Mouse (Mus musculus): ENCODE measurements around the gene March1. TPM values are rescaled to one million over a fixed set of nuclear protein-coding genes. Genes with fewer than 3 reads are reported as not detected.
A peak's percentile ranks its signal among the peaks of the same experiment; 100 is the strongest.

Gene March1
- polyA plus RNA-seq, 1 experiment: 19.5 TPM

DNA sequence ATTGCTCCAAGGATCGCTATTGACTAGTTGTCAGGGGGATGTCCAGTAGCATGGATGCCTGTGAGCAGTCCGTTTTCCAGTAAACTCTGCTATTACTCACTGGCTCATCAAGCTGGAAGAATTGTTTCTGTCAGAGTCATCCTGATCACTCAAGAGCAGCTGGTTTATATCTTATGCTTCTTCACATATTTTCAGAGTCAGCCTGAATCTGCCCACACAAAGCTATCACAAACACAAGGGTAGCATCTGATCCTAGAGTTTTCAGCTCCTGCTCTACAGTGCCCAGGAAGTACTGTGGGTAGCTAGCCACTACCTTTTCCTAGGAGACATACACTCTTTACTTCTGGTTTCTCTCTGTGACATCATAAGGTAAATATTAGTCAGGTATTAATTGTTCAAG, 405.1 kb downstream of the March1 start:
- TF ChIP-seq CTCF (IDR thresholded peaks at IDR 0.05; ENCODE audit: borderline replicate concordance, extremely low read depth, insufficient read depth, insufficient read length) (no peak), POLR2A (IDR thresholded peaks at IDR 0.05; ENCODE audit: borderline replicate concordance, extremely low read depth, insufficient read depth, insufficient read length, poor library complexity, severe bottlenecking) (no peak)
- no peak for DNase-seq (ENCODE audit: low read depth)

DNA sequence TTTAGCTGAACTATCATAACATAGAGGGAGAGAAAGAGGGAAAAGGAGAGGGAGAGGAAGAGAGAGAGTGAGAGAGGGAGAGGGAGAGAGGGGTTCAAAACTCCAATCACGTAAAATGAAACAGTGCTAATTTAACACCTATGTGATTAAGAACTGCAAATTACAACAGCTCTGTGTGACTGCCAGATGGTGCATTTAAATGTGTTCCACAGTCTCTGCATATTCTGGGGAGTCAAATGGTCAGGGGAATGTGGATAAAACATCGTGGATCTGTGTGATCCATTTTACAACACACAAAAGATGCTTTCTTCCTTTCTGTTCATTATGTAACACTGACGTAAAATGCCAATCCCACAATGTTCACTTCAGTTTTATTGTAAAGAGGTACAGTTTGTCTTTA, 416.0 kb downstream of the March1 start:
- DNase-seq (ENCODE audit: low read depth): peak; percentile 56
- TF ChIP-seq CTCF (IDR thresholded peaks at IDR 0.05; ENCODE audit: borderline replicate concordance, extremely low read depth, insufficient read depth, insufficient read length) (no peak), POLR2A (IDR thresholded peaks at IDR 0.05; ENCODE audit: borderline replicate concordance, extremely low read depth, insufficient read depth, insufficient read length, poor library complexity, severe bottlenecking) (no peak)

DNA sequence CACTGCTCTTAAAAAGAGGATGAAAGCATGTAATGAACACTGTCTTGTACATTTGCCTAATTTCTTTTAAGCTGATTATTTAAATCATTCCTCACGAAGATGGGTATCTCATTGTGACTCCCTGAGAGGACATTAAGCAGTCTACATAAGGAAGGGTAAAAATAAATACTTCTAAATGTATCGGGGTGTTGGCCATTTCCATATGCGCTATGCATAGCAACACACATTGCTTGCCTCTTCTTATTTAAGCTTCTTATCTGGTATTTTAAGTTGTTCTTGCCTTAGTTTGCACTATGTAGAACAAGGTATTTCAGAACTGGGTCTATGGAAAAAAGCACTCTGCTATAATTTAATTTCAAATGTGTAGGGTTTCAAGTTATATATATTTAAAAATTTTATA, 416.7 kb downstream of the March1 start:
- TF ChIP-seq CTCF (IDR thresholded peaks at IDR 0.05; ENCODE audit: borderline replicate concordance, extremely low read depth, insufficient read depth, insufficient read length) (no peak), POLR2A (IDR thresholded peaks at IDR 0.05; ENCODE audit: borderline replicate concordance, extremely low read depth, insufficient read depth, insufficient read length, poor library complexity, severe bottlenecking) (no peak)
- DNase-seq (ENCODE audit: low read depth): no peak

DNA sequence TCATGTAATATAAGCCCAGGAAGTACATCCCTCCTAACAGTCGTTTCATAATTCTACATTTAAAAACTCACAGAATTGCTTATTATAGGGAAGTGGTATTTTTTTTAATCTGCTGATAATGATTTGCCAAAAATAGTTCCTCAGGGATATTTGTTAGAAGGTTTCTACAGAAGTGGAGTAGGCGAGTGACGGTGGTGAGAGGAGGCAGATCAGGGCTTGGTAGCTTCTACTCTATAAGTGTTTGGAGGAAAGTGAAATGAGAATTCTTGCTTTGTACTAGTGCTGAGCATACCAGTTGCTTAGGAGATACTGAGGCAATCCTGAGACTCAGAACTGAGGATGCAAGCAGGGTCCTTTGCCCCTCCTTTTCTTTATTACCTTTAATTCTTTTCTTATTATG, 476.5 kb downstream of the March1 start:
- DNase-seq (ENCODE audit: low read depth): no peak
- TF ChIP-seq POLR2A (IDR thresholded peaks at IDR 0.05; ENCODE audit: borderline replicate concordance, extremely low read depth, insufficient read depth, insufficient read length, poor library complexity, severe bottlenecking) (no peak), CTCF (IDR thresholded peaks at IDR 0.05; ENCODE audit: borderline replicate concordance, extremely low read depth, insufficient read depth, insufficient read length) (no peak)

DNA sequence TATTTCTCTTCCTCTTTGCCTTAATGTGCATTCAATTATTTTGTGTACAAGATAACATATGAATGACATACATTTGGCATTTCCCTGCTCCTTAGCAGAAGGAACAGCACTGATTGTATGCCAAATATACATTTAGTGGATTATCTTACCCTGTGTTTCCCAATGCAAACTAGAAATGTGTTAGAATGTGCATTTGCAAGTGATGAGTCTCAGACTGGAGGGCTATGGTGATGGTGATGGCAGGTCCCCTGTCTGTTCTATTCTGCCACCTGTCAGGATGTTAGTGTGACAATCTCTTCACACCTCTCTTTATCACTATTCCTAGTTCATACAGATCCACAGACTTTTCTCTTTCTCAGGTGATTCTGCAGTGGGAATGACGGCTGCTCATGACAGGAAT, 480.4 kb downstream of the March1 start:
- TF ChIP-seq POLR2A (IDR thresholded peaks at IDR 0.05; ENCODE audit: borderline replicate concordance, extremely low read depth, insufficient read depth, insufficient read length, poor library complexity, severe bottlenecking): no peak
- TF ChIP-seq CTCF (IDR thresholded peaks at IDR 0.05; ENCODE audit: borderline replicate concordance, extremely low read depth, insufficient read depth, insufficient read length): no peak
- peak; percentile 48 for DNase-seq (ENCODE audit: low read depth)

DNA sequence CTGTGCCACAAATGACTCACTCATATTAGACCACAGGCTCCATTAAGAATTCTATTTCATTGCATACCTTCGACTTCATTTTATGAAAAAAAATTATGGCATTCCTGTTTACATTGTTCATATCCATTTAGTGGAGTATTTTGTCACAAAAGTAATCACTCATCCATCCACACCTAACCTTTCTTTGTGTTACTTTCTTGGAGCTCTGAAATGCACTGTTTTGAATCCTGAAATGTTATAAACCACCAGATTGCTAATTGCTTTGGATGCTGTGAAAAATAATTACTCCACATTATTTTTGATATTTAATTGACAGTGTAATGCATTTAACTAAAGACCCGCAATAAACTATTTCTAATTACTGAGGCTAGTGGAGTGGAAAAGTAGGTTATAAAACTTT, 501.6 kb downstream of the March1 start:
- no peak for DNase-seq (ENCODE audit: low read depth)
- no peak for TF ChIP-seq POLR2A (IDR thresholded peaks at IDR 0.05; ENCODE audit: borderline replicate concordance, extremely low read depth, insufficient read depth, insufficient read length, poor library complexity, severe bottlenecking)
- TF ChIP-seq CTCF (IDR thresholded peaks at IDR 0.05; ENCODE audit: borderline replicate concordance, extremely low read depth, insufficient read depth, insufficient read length): no peak

DNA sequence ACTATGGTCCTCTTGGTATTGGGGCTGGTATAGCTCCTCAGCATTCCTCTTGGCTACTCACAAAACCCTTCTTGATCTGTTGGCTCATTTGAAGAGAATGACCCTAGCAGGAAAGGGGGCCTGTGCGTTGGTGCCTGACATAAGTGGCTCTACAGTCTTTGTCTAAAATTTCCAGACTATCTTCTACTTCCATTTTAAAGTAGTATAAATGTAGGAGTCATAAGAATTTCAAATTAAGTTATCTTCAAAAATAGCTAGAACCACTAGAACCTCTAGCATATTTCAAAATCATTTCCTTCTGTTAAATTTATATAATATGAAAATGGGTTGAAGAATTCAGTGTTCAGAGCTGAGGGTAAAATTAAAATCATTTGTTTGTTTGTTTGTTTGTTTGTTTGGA, 541.9 kb downstream of the March1 start:
- DNase-seq (ENCODE audit: low read depth): no peak
- no peak for TF ChIP-seq POLR2A (IDR thresholded peaks at IDR 0.05; ENCODE audit: borderline replicate concordance, extremely low read depth, insufficient read depth, insufficient read length, poor library complexity, severe bottlenecking)
- TF ChIP-seq CTCF (IDR thresholded peaks at IDR 0.05; ENCODE audit: borderline replicate concordance, extremely low read depth, insufficient read depth, insufficient read length): no peak

DNA sequence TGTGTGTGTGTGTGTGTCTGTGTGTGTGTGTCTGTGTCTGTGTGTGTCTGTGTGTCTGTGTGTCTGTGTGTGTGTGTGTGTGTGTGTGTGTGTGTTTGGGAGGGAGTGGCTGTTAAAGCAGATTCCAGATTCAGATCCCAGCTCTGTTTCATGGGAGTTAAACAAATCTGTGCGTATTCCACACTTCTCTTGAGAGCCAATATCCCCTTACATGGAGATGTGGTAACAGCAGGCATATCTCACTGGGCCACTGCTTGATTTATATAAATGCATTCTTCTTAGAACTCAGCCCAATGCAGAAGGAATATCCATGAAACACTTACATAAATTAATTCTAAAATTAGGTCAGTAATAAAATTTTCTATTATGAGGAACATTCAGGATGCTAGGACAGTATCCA, 549.1 kb downstream of the March1 start:
- TF ChIP-seq CTCF (IDR thresholded peaks at IDR 0.05; ENCODE audit: borderline replicate concordance, extremely low read depth, insufficient read depth, insufficient read length) (no peak), POLR2A (IDR thresholded peaks at IDR 0.05; ENCODE audit: borderline replicate concordance, extremely low read depth, insufficient read depth, insufficient read length, poor library complexity, severe bottlenecking) (no peak)
- DNase-seq (ENCODE audit: low read depth): no peak

DNA sequence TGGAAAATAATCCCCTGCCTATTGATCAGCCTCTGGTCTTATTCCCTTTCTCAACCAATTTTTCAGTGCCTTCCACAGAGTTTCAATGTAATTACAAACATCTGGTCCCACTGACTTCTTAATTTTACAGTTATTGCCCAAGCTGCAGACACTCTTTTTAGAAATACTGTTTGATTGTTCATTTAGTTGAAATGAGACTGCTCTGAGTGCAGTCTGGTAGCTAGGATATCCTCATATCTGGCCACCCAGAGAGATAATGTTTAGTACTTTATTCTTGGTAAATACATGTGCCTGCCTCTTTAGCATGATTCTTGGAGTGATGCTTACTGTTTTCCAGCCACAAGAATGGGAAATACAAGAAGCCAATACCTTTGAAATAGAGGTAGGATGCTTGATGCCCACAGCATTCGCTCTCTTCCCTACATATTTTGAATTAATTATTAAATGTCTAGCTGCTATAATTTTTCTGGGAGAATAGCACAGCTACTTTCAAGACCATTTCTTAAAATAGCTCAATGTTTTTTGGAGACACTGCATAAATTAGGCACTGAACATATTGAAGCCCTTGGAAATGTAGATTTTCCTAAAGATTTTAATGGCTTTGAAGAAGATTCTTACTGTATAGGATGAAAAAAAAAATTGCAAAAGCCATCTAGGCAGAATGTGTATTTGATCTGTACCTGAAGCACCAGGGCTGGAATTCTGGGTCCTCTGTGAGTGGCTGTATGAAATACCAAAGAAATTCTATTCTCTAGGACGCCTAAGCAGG, 549.9 kb downstream of the March1 start:
- DNase-seq (ENCODE audit: low read depth): no peak
- TF ChIP-seq CTCF (IDR thresholded peaks at IDR 0.05; ENCODE audit: borderline replicate concordance, extremely low read depth, insufficient read depth, insufficient read length) (no peak), POLR2A (IDR thresholded peaks at IDR 0.05; ENCODE audit: borderline replicate concordance, extremely low read depth, insufficient read depth, insufficient read length, poor library complexity, severe bottlenecking) (no peak)

DNA sequence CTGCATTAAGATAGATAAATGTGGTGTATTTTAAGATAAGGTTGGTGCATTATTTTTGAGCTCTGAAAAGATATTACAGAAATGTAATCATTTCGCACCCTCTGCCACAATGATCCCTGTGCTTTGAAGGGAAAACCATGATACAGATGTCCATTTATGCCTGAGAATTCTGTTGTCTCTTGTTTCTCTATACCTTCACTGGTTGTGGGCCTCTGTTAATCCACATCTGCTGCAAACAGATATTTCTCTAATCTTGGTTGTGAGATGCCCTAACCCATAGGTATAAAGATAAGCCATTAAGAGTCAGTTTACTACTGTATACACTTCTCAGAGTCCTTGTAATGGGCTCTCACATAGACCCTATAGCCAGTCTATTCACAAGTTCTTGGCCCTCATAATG, 561.6 kb downstream of the March1 start:
- TF ChIP-seq CTCF (IDR thresholded peaks at IDR 0.05; ENCODE audit: borderline replicate concordance, extremely low read depth, insufficient read depth, insufficient read length) (no peak), POLR2A (IDR thresholded peaks at IDR 0.05; ENCODE audit: borderline replicate concordance, extremely low read depth, insufficient read depth, insufficient read length, poor library complexity, severe bottlenecking) (no peak)
- DNase-seq (ENCODE audit: low read depth): no peak

DNA sequence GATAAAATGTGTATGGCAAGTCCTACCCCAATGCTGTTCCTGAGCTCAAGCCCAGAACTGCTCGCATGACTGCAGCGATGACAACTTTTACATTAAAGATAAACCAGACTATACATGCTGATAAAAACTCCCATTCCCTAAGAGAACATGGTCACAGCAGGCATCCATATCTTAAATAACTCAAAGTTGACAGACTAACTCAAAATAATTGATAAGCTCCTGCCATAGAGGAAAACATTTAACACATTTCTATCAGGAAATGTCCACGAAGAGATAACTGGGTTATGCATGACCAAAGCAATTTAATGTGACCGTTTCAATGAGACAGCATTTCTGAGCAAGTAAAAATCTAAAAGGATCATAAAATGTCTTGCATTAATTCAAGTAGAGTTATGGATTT, 563.6 kb downstream of the March1 start:
- TF ChIP-seq CTCF (IDR thresholded peaks at IDR 0.05; ENCODE audit: borderline replicate concordance, extremely low read depth, insufficient read depth, insufficient read length) (no peak), POLR2A (IDR thresholded peaks at IDR 0.05; ENCODE audit: borderline replicate concordance, extremely low read depth, insufficient read depth, insufficient read length, poor library complexity, severe bottlenecking) (no peak)
- DNase-seq (ENCODE audit: low read depth): no peak

DNA sequence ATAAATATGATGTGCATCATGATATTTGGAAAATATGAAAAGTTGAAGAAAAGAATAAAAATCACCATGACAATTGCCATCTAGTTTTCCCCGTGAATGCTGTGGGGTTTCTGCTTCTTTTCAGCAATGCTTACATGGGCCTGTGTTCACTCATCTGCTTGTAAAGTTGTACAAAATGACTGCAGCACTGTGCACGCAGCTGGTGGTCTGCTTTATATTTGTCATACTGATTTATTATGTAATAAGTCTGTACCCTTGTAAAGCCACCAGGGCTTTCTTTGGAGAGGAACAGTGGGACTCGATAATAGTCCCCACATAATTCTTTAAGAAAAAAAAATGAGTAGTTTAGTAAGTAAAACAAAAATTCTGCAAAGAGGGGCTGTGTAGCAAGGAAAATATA, 564.6 kb downstream of the March1 start:
- TF ChIP-seq POLR2A (IDR thresholded peaks at IDR 0.05; ENCODE audit: borderline replicate concordance, extremely low read depth, insufficient read depth, insufficient read length, poor library complexity, severe bottlenecking): no peak
- TF ChIP-seq CTCF (IDR thresholded peaks at IDR 0.05; ENCODE audit: borderline replicate concordance, extremely low read depth, insufficient read depth, insufficient read length): no peak
- DNase-seq (ENCODE audit: low read depth): no peak
